Mouse (Mus musculus): ENCODE results near the gene Gpatch8.

The Gpatch8 gene

GRCm38 (mm10) chr11:102449043-102450008 is 106.9 kb downstream of the Gpatch8 start:
- no peak for DNase-seq (ENCODE audit: low spot score in 2 of 2)

- no peak for DNase-seq (ENCODE audit: low spot score in 2 of 2)
These were observed 107.9 kb downstream of the Gpatch8 start for GRCm38 (mm10) chr11:102448327-102448726.

- peak in 1 of 2 experiments; percentile 83 for DNase-seq (ENCODE audit: low spot score in 2 of 2)
These were observed 108.7 kb downstream of the Gpatch8 start, which contains the start of gene Fam171a2 for GRCm38 (mm10) chr11:102447497-102447896. Gene Fam171a2 (minus strand): TSS chr11:102447682.

GRCm38 (mm10) chr11:102446581-102447461 is 109.4 kb downstream of the Gpatch8 start:
- peak in 1 of 2 experiments; percentile 47 for DNase-seq (ENCODE audit: low spot score in 2 of 2)

- peak in 1 of 2 experiments; percentile 61 for DNase-seq (ENCODE audit: low spot score in 2 of 2)
These were observed 110.3 kb downstream of the Gpatch8 start for GRCm38 (mm10) chr11:102445891-102446361.

- peak in 1 of 2 experiments; percentile 43 for DNase-seq (ENCODE audit: low spot score in 2 of 2)
These were observed 110.8 kb downstream of the Gpatch8 start for GRCm38 (mm10) chr11:102445264-102445890.

- DNase-seq (ENCODE audit: low spot score in 2 of 2), result no peak
These were observed 111.4 kb downstream of the Gpatch8 start for GRCm38 (mm10) chr11:102444781-102445180.

- DNase-seq (ENCODE audit: low spot score in 2 of 2), result no peak
These were observed 111.9 kb downstream of the Gpatch8 start for GRCm38 (mm10) chr11:102444321-102444720.

GRCm38 (mm10) chr11:102443740-102444139 is 112.5 kb downstream of the Gpatch8 start:
- DNase-seq (ENCODE audit: low spot score in 2 of 2), result no peak

GRCm38 (mm10) chr11:102442089-102442488 is 114.1 kb downstream of the Gpatch8 start:
- DNase-seq (ENCODE audit: low spot score in 2 of 2), result no peak

- DNase-seq (ENCODE audit: low spot score in 2 of 2), result no peak
These were observed 114.8 kb downstream of the Gpatch8 start for GRCm38 (mm10) chr11:102441434-102441833.

GRCm38 (mm10) chr11:102440255-102440654 is 115.9 kb downstream of the Gpatch8 start:
- no peak for DNase-seq (ENCODE audit: low spot score in 2 of 2)

- no peak for DNase-seq (ENCODE audit: low spot score in 2 of 2)
These were observed 116.8 kb downstream of the Gpatch8 start for GRCm38 (mm10) chr11:102439093-102440082.

GRCm38 (mm10) chr11:102438212-102439092 is 117.7 kb downstream of the Gpatch8 start:
- DNase-seq (ENCODE audit: low spot score in 2 of 2), result peak in 1 of 2 experiments; percentile 83

- DNase-seq (ENCODE audit: low spot score in 2 of 2), result peak in 1 of 2 experiments; percentile 72
These were observed 118.8 kb downstream of the Gpatch8 start for GRCm38 (mm10) chr11:102437120-102438061.

GRCm38 (mm10) chr11:102436471-102436790 is 119.8 kb downstream of the Gpatch8 start:
- DNase-seq (ENCODE audit: low spot score in 2 of 2), result no peak

- peak in 1 of 2 experiments; percentile 40 for DNase-seq (ENCODE audit: low spot score in 2 of 2)
These were observed 120.3 kb downstream of the Gpatch8 start for GRCm38 (mm10) chr11:102435754-102436470.
